Mouse (Mus musculus): ENCODE data around the gene Ankrd22.

Ankrd22 gene

GRCm38 (mm10) chr19:34180316-34180715 is 14.5 kb upstream of the Ankrd22 start:
- 89% methylated on average over 2 of the region's 2 CpGs for WGBS

DNA sequence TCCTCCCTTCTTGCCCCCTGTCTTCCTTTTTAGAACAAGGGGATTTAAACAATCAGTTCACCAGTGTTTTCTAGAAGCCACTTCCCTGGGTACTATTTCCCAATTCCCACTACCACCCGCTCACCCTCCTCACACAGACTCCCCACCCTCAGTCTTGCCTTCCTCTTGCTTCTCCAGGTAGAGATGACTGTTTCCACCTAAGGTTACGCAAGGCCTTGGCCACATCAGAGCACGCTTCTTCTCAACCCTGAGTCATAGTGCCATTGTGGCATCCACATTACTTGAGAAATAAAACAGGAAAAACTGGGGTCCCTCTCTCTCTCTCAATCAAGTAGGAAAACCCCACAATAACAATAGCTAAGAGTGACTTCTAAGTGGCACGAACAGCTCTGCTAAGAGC is 13.3 kb upstream of the Ankrd22 start:
- 93% methylated on average over 4 of the region's 4 CpGs for WGBS

GRCm38 (mm10) chr19:34174004-34174403 is 8.2 kb upstream of the Ankrd22 start:
- WGBS, result 82% methylated on average over 3 of the region's 3 CpGs

DNA sequence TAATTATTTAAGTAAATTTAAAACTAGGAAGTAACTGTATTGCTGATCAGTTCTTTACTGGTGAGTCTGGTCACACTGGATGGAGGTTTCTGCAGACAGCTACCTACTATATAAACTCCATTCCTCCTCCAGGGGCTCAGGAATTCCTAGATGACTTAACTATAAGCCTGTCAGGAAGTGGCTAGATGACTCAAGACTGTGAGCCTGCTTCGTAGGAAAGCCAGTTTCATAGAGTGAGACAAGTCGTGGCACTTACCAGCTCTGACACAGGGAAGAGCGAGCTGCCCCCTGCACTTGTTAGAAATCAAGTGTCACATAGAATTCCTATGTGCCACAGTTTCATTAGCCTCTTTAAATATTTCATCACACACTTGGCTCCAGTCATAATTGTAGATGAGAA is 5.3 kb upstream of the Ankrd22 start:
- 87% methylated on average over 3 of the region's 3 CpGs for WGBS

- WGBS, result 58% methylated on average over 7 of the region's 7 CpGs
Observed at GRCm38 (mm10) chr19:34167896-34168661, 2.2 kb upstream of the Ankrd22 start.

GRCm38 (mm10) chr19:34166386-34166785 is 533 bp upstream of the Ankrd22 start:
- WGBS, result 77% methylated on average over 4 of the region's 4 CpGs

DNA sequence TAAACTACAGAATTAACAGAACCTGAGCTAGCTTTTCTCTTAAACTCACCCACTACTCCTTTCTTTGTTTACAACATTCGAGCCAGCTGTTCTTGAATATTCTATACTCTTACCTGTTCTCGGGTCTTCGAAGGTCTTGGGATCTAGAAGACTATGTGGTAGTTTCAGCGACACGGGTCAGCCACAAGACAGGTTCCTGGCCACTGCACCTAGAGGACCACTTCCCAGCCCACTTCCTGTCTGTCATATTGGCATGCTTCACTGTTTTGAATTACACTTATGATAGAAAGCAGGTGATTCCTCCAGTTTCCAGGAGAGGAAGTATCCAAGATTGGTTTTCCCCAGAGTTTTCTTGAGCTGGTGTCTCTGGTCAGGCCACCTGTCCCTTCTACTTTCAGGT is 3.2 kb downstream of the Ankrd22 start:
- WGBS, result 89% methylated on average over 5 of the region's 5 CpGs

DNA sequence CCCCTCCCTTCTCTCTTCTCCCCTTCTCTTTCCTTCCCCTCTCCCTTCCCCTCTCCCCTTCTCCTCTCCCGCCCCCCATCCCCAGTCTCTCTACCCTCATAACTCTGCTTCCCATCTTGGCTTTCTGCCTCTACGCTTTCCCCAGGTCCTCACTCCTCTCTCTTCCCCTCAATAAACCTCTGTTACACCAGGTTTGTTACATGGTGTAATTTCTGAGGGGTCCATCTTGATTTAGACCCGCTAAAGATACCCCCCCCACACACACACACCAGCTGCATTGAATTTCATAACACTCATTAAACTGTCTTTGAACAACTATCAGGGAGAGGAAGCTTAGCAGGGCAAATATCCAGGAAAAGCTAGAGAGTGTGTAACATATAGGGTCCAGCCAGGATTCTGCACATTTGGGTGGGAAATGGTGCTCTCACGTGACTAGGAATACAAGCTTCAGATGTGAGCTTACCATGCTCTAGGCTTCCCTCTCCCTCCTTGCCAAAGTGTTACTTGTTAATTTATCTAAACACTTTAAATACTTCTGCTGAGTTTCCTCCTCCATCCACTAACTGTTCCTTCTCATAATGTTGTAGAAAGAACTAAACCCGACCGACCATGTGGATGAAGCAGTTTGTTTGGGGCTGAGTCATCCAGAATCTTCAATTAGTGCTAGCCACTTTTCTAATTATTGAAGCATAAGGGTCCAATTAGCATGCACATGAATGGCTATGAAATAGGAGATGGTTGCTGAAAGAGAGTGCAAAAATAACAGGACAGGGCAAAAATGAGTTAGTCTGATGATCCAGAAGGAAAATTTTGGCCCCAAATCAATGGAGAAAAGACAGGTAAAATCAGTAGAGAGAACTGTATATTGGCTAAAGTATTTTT is 12.3 kb downstream of the Ankrd22 start:
- 46% methylated on average over 6 of the region's 6 CpGs for WGBS

DNA sequence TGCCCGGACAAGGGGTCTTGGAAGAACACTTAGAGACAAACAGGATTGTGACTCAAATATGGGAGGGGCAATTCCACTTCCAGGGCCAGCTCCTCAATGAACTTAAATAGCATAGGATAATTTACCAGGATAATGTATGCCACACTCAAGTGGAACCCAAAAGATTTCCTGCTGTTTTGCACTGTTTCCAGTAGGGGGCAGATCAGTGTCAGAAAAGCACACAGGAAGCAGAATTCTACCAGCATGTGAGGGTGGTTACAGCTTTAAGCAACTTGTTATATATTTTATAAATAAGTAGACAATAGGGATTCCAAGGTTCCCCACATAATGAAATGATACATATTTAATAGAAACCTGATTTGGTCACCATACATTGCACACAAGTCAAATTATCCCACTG is 13.9 kb downstream of the Ankrd22 start:
- 79% methylated on average over 1 of the region's 1 CpGs for WGBS

- WGBS, result 68% methylated on average over 4 of the region's 4 CpGs
Observed at GRCm38 (mm10) chr19:34148421-34148820, 17.4 kb downstream of the Ankrd22 start.

- WGBS, result 88% methylated on average over 3 of the region's 3 CpGs
Observed at GRCm38 (mm10) chr19:34139431-34140046, 26.3 kb downstream of the Ankrd22 start.

- WGBS, result 86% methylated on average over 6 of the region's 6 CpGs
Observed at GRCm38 (mm10) chr19:34138720-34139430, 27.0 kb downstream of the Ankrd22 start.

- 67% methylated on average over 3 of the region's 3 CpGs for WGBS
Observed at GRCm38 (mm10) chr19:34120107-34120731, 45.6 kb downstream of the Ankrd22 start.

DNA sequence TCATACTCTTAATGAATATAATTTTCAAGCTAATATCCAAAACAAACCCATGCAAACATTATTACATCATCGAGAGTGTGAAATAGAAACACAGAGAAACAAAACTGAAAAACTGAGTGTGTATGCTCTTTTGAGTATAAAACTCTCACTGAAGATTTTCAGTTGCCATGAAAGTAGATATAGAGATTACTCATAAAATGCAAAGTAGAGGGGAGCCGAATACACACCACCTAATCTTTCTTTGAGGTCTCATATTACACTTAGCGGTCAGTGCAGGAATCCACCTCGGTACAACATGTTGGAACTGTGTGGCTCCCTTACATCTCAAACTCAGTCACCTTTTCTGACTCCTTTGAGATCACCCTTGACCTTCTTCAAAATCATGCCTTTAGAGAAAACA is 46.2 kb downstream of the Ankrd22 start:
- 91% methylated on average over 4 of the region's 4 CpGs for WGBS

GRCm38 (mm10) chr19:34119102-34119501 is 46.8 kb downstream of the Ankrd22 start:
- 86% methylated on average over 1 of the region's 1 CpGs for WGBS

DNA sequence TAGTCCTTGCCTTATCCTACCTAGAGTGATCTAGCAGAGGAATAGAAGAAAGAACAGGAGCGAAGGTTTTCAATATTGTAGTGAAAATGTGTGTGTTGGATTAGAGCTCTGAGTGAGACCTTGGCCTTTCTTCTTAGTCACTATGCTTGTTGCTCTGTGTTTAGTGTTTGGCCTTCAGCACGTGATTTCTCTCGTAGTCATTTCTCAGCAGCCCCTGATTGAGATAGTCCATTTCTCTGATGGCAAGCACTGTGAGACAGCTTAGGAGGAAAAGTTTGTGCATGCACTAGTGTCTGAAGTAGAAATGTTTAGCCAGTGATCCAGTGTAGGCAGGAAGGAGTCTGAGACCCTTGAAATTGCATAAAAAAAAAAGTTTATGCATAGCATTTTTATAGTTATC is 61.0 kb downstream of the Ankrd22 start:
- 92% methylated on average over 3 of the region's 3 CpGs for WGBS

DNA sequence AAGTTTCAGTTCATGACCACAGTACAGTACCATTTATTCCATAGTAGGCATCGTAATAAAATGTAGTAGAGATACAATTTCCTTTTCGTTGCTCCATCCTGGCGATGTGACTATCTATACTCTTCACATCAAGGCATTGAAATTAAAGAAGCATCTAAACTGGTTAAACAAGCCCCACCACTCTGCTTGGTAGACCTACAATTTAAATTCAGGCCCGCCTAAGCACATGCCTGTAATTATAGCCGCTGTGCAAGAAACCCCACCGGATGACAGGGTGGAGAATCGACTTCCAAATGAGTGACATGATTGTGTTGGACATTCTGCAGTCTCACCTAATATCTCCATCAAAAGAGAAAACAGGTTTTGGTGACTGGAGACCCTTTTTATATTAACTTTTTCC is 64.0 kb downstream of the Ankrd22 start:
- 90% methylated on average over 7 of the region's 7 CpGs for WGBS

DNA sequence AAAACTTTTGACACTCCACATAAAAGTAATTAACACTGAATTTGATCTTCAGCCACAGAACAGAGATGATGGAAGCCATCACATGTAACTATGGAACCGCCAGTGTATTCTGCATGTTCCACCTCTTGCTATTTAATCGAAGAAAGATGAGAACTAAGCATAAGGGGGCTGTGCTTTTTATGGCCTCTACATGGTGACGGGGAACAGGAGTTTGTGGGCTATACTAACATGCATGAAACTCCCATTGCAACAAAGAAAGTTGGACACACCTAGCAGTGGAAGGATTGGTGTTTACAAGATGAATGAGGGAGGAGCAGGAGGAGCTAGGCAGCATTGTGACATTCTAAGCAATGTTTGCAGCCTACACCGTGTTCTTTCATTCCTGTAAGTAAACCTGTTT is 65.2 kb downstream of the Ankrd22 start, which contains the start of gene Lipm:
TSS of gene Lipm (plus strand) at position 301 of the 400 bp plus-strand sequence.
- 89% methylated on average over 4 of the region's 4 CpGs for WGBS

DNA sequence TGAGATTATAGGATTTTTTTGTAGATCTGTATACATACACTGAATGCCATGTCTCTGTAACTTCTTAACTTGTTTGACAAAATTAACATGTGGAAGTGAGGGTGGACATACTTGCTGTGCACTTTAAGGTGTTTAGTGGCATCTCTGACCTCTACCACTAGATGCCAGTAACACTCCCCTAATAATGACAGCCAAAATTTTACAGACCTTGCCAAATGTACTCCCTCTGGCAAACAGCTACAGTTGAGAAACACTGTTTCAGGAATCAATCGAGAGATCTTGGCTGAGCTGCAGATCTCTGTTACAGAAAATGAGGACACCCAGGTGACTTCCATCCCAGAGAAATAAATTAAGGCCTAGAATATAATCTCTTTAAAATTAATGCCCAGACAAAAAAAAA is 69.6 kb downstream of the Ankrd22 start:
- 53% methylated on average over 1 of the region's 1 CpGs for WGBS

DNA sequence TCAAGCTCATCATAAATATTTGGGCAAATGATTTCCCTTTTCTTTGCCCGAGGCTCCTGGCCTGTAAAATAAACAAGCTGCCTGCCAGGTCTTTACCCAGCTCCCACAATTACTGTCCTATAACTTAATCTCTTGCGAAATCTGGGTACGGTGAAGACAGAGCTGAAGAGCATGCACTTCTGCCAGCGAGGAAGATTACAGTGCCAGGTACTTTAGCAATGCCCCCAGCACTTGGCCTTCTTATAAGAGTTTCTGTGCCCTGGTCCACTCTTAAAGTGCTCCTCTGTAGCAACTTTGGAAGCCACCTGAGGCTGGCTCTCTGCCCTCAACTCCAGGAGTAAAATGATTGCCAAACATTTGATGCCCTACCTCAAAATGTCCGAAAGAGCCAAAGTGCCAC is 70.5 kb downstream of the Ankrd22 start:
- 81% methylated on average over 5 of the region's 5 CpGs for WGBS

- WGBS, result 62% methylated on average over 3 of the region's 3 CpGs
Observed at GRCm38 (mm10) chr19:34089011-34089680, 76.7 kb downstream of the Ankrd22 start.
